Comparison of ENCODE assay signal across 8 mouse cellular contexts in genomic region chr7:49343081-49343600, GRCm38 (mm10).
DNase-seq lines count a peak whose midpoint lies in the region; ATAC-seq lines count a peak whose summit lies in the region.

No protein-coding gene starts in this region.

- DNase-seq in ovary, adult 18-20 months (ENCODE audit: low spot score), result peak; percentile 21
- DNase-seq in ovary, postnatal 14 days (ENCODE audit: low spot score), result no peak
- DNase-seq in retina, embryonic 14.5 days (ENCODE audit: low spot score), result peak; percentile 30
- no peak for DNase-seq in cerebellum, adult 11 months
- DNase-seq in frontal cortex, postnatal 25 days (ENCODE audit: low spot score in 2 of 2), result no peak

- H3K27ac ChIP-seq in heart, embryonic 16.5 days (ENCODE audit: low read length), result peak overlapping the region; percentile 89
- H3K27ac ChIP-seq in liver, embryonic 12.5 days, result no peak overlapping the region

- H3K4me2 ChIP-seq in heart, embryonic 16.5 days (ENCODE audit: low read depth, low read length), result peak overlapping the region; percentile 64
- H3K4me2 ChIP-seq in liver, embryonic 12.5 days, result peak overlapping the region; percentile 19

- peaks cover 32% of the 10 kb centered on the region for H3K4me1 ChIP-seq in heart, embryonic 16.5 days (ENCODE audit: control insufficient read depth, insufficient read depth, low read length)
- peaks cover 4% of the 10 kb centered on the region; the same call in 1 of the 2 replicates for H3K4me1 ChIP-seq in liver, embryonic 12.5 days

- 7% methylated on average over 16 of the region's 16 CpGs for WGBS in heart, embryonic 16.5 days
- 20% methylated on average over 16 of the region's 16 CpGs for WGBS in liver, embryonic 12.5 days (ENCODE audit: insufficient replicate concordance)

- peak overlapping the region; percentile 65 for H3K9ac ChIP-seq in heart, embryonic 16.5 days (ENCODE audit: low read length)
- H3K9ac ChIP-seq in liver, embryonic 12.5 days, result no peak overlapping the region

- peak overlapping the region; percentile 33 for H3K4me3 ChIP-seq in heart, embryonic 16.5 days (ENCODE audit: low read length)
- H3K4me3 ChIP-seq in liver, embryonic 12.5 days, result no peak overlapping the region

- no peaks in the 10 kb centered on the region for H3K9me3 ChIP-seq in heart, embryonic 16.5 days (replicated peaks; ENCODE audit: control insufficient read depth, low read length)
- H3K9me3 ChIP-seq in liver, embryonic 12.5 days (replicated peaks), result no peaks in the 10 kb centered on the region

- peak; percentile 75 for ATAC-seq in heart, embryonic 16.5 days (replicated peaks; ENCODE audit: extremely low read depth, insufficient read depth, low FRiP score)
- ATAC-seq in liver, embryonic 12.5 days, result 0 out of 2 replicates have a peak, but pooled peaks have one; percentile 10
- ATAC-seq in erythroid progenitor cell, adult 5-6 weeks (replicated peaks; ENCODE audit: low FRiP score, poor library complexity, severe bottlenecking), result no peak

- no peaks in the 10 kb centered on the region for H3K27me3 ChIP-seq in heart, embryonic 16.5 days (ENCODE audit: control insufficient read depth, insufficient read depth, low read length)
- peaks cover 41% of the 10 kb centered on the region for H3K27me3 ChIP-seq in liver, embryonic 12.5 days (replicated peaks)

- H3K36me3 ChIP-seq in heart, embryonic 16.5 days (ENCODE audit: control insufficient read depth, insufficient read depth), result no peaks in the 10 kb centered on the region
- H3K36me3 ChIP-seq in liver, embryonic 12.5 days, result no peaks in the 10 kb centered on the region

Comparison
In these comparisons a context has a peak if more than half of its experiments do, and no peak if none do; other contexts are left out.
1. DNase-seq: peak in ovary, adult 18-20 months (single experiment) and retina, embryonic 14.5 days (single experiment); none in ovary, postnatal 14 days (single experiment), cerebellum, adult 11 months (single experiment) and frontal cortex, postnatal 25 days (0 of 2).